Mouse (Mus musculus) forebrain, embryonic 16.5 days (tissue): Measurements from ENCODE around the gene Cnn1. TPM values are rescaled to one million over a fixed set of nuclear protein-coding genes. Genes with fewer than 3 reads are reported as not detected.

Experiments
- ATAC-seq: fragments of 200-750 bp; cut with Nextera tagmentation; 2 replicates; pipeline ENCODE4 v1.8.0; 2017; ENCODE audit warnings: mild to moderate bottlenecking, moderate library complexity
- H3K27ac ChIP-seq: fragments of 300-500 bp; sonication (generic); 2 replicates; pipeline ENCODE4 v1.5.1; 2014; ENCODE audit warnings: low read length, control low read depth
- H3K27me3 ChIP-seq: fragments of 300-500 bp; sonication (generic); replicated peaks from 2 replicates; pipeline ENCODE4 v1.6.1; 2014; ENCODE audit warnings: low read length; ENCODE audit not compliant: control insufficient read depth, insufficient read depth
- H3K36me3 ChIP-seq: fragments of 300-500 bp; sonication (generic); 2 replicates; pipeline ENCODE4 v1.6.1; 2014; ENCODE audit not compliant: control insufficient read depth, insufficient read depth
- H3K4me1 ChIP-seq: fragments of 300-500 bp; sonication (generic); replicated peaks from 2 replicates; pipeline ENCODE4 v1.6.1; 2014; ENCODE audit warnings: low read length; ENCODE audit not compliant: control insufficient read depth, insufficient read depth
- H3K4me2 ChIP-seq: fragments of 300-500 bp; sonication (generic); 2 replicates; pipeline ENCODE4 v1.6.1; 2014; ENCODE audit warnings: mild to moderate bottlenecking, low read length, control low read depth
- H3K4me3 ChIP-seq: fragments of 300-500 bp; sonication (generic); replicated peaks from 2 replicates; pipeline ENCODE4 v1.5.1; 2014; ENCODE audit warnings: mild to moderate bottlenecking, low read length, control low read depth
- H3K9ac ChIP-seq: fragments of 300-500 bp; sonication (generic); replicated peaks from 2 replicates; pipeline ENCODE4 v1.6.1; 2014; ENCODE audit warnings: low read depth, low read length, control low read depth
- H3K9me3 ChIP-seq: fragments of 300-500 bp; sonication (generic); 2 replicates; pipeline ENCODE4 v1.6.1; 2016; ENCODE audit warnings: low read length; ENCODE audit not compliant: control insufficient read depth
- WGBS: fragments of 180-500 bp; shearing (Covaris S2); extraction: QIAGEN DNeasy Blood & Tissue Kit; methylation state at CpG from one replicate; pipeline ENCODE4 v1.1.7; 2014; 5-methylcytosine and 5-hydroxymethylcytosine counted together
- polyA plus RNA-seq: library from polyadenylated mRNA; unstranded; fragments of >200 nt; fragmentation: Nextera tagmentation; extraction: Ambion mirVana; gene quantifications from 2 replicates; pipeline ENCODE4 v1.2.1, GENCODE M21; 2015

The Cnn1 gene
- polyA plus RNA-seq, 1 experiment from 2014 or later = 0.60 TPM

GRCm38 (mm10) chr9:22131226-22131981 is 32.4 kb downstream of the Cnn1 start:
- ATAC-seq = no peak
- no peak overlapping the region for H3K9ac ChIP-seq
- WGBS = 3% methylated on average over 35 of the region's 35 CpGs
- peaks cover 14% of the 10 kb centered on the region for H3K27me3 ChIP-seq
- peak overlapping the region; percentile 28 for H3K4me2 ChIP-seq
- H3K27ac ChIP-seq = no peak overlapping the region
- peaks cover 5% of the 10 kb centered on the region; the same call in 1 of the 2 replicates for H3K4me1 ChIP-seq
- H3K36me3 ChIP-seq = no peaks in the 10 kb centered on the region
- no peaks in the 10 kb centered on the region for H3K9me3 ChIP-seq
- no peak overlapping the region; the same call in 1 of the 2 replicates for H3K4me3 ChIP-seq

GRCm38 (mm10) chr9:22132220-22132619 is 33.2 kb downstream of the Cnn1 start:
- Histone ChIP-seq H3K36me3 (no peaks in the 10 kb centered on the region), H3K9me3 (no peaks in the 10 kb centered on the region), H3K27ac (no peak overlapping the region), H3K4me2 (no peak overlapping the region), H3K27me3 (peaks cover 14% of the 10 kb centered on the region), H3K4me1 (peaks cover 5% of the 10 kb centered on the region; the same call in 1 of the 2 replicates), H3K9ac (no peak overlapping the region), H3K4me3 (no peak overlapping the region)
- no peak for ATAC-seq
- WGBS = 63% methylated on average over 11 of the region's 11 CpGs

- no peaks in the 10 kb centered on the region for H3K9me3 ChIP-seq
- peaks cover 14% of the 10 kb centered on the region for H3K27me3 ChIP-seq
- H3K4me3 ChIP-seq = no peak overlapping the region
- H3K36me3 ChIP-seq = no peaks in the 10 kb centered on the region
- H3K9ac ChIP-seq = no peak overlapping the region
- H3K4me2 ChIP-seq = no peak overlapping the region
- no peak overlapping the region for H3K27ac ChIP-seq
- peaks cover 5% of the 10 kb centered on the region; the same call in 1 of the 2 replicates for H3K4me1 ChIP-seq
- no peak for ATAC-seq
- 88% methylated on average over 7 of the region's 7 CpGs for WGBS
Observed at GRCm38 (mm10) chr9:22134246-22134890, 35.4 kb downstream of the Cnn1 start.

- no peak overlapping the region for H3K27ac ChIP-seq
- H3K36me3 ChIP-seq = no peaks in the 10 kb centered on the region
- no peak overlapping the region for H3K9ac ChIP-seq
- no peaks in the 10 kb centered on the region for H3K9me3 ChIP-seq
- H3K4me3 ChIP-seq = no peak overlapping the region
- 72% methylated on average over 9 of the region's 9 CpGs for WGBS
- H3K4me1 ChIP-seq = peaks cover 5% of the 10 kb centered on the region; the same call in 1 of the 2 replicates
- no peak overlapping the region for H3K4me2 ChIP-seq
- peaks cover 14% of the 10 kb centered on the region for H3K27me3 ChIP-seq
- ATAC-seq = no peak
Observed at GRCm38 (mm10) chr9:22134988-22135643, 36.1 kb downstream of the Cnn1 start.

- Histone ChIP-seq H3K4me1 (peaks cover 5% of the 10 kb centered on the region; the same call in 1 of the 2 replicates), H3K27ac (no peak within 1 kb of the TSS), H3K4me2 (no peak within 1 kb of the TSS), H3K9ac (no peak within 1 kb of the TSS), H3K27me3 (peaks cover 11% of the 10 kb centered on the region), H3K36me3 (no peaks in the 10 kb centered on the region), H3K4me3 (no peak within 1 kb of the TSS), H3K9me3 (no peaks in the 10 kb centered on the region)
- 76% methylated on average over 7 of the region's 7 CpGs for WGBS
- no peak for ATAC-seq
Observed at GRCm38 (mm10) chr9:22135644-22136390, 36.8 kb downstream of the Cnn1 start, which contains the start of gene Acp5. Acp5 (minus strand) TSS chr9:22135711.

GRCm38 (mm10) chr9:22136765-22137547 is 37.9 kb downstream of the Cnn1 start:
- Histone ChIP-seq H3K9ac (0 out of 2 replicates have a peak overlapping the region, but pooled peaks have one; percentile 13), H3K36me3 (no peaks in the 10 kb centered on the region), H3K9me3 (no peaks in the 10 kb centered on the region), H3K4me3 (no peak overlapping the region), H3K4me2 (no peak overlapping the region), H3K4me1 (no peaks in the 10 kb centered on the region), H3K27ac (no peak overlapping the region), H3K27me3 (peaks cover 5% of the 10 kb centered on the region)
- WGBS = 10% methylated on average over 22 of the region's 23 CpGs
- ATAC-seq = no peak

- Histone ChIP-seq H3K27me3 (no peaks in the 10 kb centered on the region), H3K4me3 (no peak overlapping the region), H3K9me3 (no peaks in the 10 kb centered on the region), H3K9ac (no peak overlapping the region), H3K27ac (no peak overlapping the region), H3K36me3 (no peaks in the 10 kb centered on the region), H3K4me2 (no peak overlapping the region), H3K4me1 (no peaks in the 10 kb centered on the region)
- no peak for ATAC-seq
- 14% methylated on average over 2 of the region's 2 CpGs for WGBS
Observed at GRCm38 (mm10) chr9:22138480-22138879, 39.5 kb downstream of the Cnn1 start.

- Histone ChIP-seq H3K9me3 (no peaks in the 10 kb centered on the region), H3K4me1 (no peaks in the 10 kb centered on the region), H3K4me3 (no peak overlapping the region), H3K4me2 (no peak overlapping the region), H3K27ac (no peak overlapping the region), H3K27me3 (no peaks in the 10 kb centered on the region), H3K9ac (no peak overlapping the region), H3K36me3 (no peaks in the 10 kb centered on the region)
- 88% methylated on average over 5 of the region's 5 CpGs for WGBS
- ATAC-seq = no peak
Observed at GRCm38 (mm10) chr9:22139746-22140145, 40.7 kb downstream of the Cnn1 start.
